Mouse (Mus musculus) layer of hippocampus, adult 9-11 months (tissue): ENCODE measurements around the gene Trem3.

Experiments used
- DNase-seq: peaks from one replicate; pipeline ENCODE4 v3.0.0; 2022

Trem3 gene

DNA sequence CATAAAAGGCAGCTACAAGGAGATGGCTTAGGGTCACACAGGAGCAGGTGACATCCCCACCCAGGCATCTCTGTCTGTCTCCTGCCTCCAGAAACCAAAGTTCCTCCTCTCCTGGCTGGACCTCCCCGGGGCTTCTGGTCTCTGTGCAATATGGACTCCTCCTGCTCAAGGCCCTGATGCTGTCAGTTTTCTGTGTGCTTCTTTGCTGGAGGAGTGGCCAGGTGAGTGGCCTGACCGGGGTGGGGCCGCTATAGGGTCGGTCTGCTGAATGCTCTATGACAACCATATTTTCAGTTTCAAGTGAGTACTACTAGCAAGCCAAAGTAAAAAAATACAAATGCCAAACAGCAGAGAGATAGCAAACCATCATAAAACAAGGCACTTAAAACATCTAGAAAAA is 25.0 kb downstream of the Trem3 start:
- DNase-seq = no peak

DNA sequence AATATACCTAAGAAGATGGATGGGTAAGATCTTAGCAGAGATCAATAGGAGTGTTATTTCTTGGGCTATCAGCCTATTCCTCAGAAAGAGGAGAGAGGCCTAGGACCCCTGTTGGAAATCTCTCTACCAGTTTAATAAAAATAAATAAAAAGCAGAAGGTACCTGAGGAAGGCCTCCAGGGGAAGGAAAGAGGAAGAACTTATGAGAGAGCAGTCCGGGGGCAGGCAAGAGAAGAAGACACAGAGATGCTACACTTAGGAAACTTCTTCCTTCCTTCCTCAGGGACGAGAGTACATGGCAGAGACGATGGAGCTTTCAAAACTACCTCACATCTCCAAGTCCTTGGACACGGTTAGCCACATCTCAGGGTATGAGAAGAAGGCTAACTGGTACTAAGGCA is 26.5 kb downstream of the Trem3 start:
- no peak for DNase-seq

- DNase-seq = peak; percentile 75
Measured at GRCm38 (mm10) chr17:48274885-48275284, 27.3 kb downstream of the Trem3 start.

DNA sequence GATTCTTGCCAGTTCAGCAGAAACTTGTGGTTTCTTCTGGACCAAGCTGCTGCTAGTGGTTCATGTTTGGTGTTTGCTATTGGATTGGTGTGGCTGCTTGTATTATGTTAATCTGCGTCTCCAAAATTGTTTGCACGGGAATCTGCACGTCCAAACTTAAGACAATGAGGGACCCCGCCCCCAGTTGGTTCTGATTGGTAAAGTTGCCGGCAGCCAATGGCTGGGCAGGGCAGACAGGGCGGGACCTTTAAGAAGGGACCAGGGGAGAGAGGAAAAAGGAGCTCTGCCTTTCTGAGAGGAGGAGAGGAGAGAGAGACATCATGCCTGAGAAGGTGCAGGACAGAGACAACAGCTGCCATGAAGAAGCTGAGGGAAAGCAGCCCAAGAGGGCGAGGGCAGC is 28.2 kb downstream of the Trem3 start:
- DNase-seq = no peak

DNA sequence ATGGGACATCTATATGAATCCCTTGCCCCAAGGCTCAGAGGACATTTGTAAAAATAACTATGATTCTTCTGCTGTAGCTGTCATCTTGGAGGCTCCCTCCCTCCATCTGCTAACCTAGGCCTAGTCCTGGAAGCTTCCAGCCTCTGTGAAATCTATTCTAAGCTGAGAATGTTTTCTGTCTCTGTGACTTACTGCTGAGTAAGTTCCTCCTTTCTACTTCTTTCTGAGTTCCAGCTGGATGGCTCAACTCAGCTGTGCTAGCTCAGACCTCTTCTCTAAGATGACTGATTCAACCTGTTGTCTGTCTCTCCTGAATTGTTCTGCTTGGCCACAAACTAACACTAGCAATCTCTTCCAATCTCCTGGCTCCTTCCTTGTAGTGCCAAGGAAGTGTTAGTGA is 30.8 kb downstream of the Trem3 start:
- DNase-seq = no peak

- no peak for DNase-seq
Measured at GRCm38 (mm10) chr17:48279002-48279401, 31.4 kb downstream of the Trem3 start.

GRCm38 (mm10) chr17:48280943-48281738 is 33.6 kb downstream of the Trem3 start:
- DNase-seq = no peak

DNA sequence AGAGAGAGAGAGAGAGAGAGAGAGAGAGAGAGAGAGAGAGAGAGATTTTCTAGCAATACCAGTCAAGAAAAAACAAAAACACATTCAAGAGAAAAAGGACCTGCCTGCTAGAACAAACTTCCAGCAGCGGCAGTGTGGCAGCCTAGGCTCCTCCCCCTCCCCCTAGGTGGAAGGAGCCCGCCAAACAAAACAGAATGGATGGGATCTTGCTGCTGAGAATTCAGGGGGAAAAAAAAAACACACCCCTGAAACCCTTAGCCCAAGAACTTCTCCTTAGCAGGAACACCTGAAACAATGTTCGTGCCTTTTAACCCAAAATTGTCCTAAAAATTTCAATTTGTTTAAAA is 34.1 kb downstream of the Trem3 start:
- no peak for DNase-seq

- DNase-seq = no peak
Measured at GRCm38 (mm10) chr17:48286765-48287164, 39.2 kb downstream of the Trem3 start.

DNA sequence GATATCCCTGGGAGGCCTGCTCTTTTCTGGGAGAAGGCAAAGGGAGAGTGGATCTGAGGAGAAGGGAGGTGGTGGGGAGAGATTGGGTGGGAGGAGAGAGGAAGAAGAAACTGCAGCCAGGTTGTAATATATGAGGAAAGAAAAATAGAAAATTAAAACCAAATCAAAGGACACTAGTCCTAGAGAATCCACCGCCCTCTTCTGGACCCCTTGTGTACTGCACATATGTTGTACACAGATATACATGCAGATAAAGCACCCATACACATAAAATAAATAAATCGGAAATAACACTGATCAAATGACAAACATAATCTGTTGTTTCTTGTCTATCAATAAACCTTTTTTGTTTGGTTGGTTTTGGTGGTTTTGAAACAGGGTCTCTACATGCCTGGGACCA is 39.7 kb downstream of the Trem3 start:
- DNase-seq = no peak

DNA sequence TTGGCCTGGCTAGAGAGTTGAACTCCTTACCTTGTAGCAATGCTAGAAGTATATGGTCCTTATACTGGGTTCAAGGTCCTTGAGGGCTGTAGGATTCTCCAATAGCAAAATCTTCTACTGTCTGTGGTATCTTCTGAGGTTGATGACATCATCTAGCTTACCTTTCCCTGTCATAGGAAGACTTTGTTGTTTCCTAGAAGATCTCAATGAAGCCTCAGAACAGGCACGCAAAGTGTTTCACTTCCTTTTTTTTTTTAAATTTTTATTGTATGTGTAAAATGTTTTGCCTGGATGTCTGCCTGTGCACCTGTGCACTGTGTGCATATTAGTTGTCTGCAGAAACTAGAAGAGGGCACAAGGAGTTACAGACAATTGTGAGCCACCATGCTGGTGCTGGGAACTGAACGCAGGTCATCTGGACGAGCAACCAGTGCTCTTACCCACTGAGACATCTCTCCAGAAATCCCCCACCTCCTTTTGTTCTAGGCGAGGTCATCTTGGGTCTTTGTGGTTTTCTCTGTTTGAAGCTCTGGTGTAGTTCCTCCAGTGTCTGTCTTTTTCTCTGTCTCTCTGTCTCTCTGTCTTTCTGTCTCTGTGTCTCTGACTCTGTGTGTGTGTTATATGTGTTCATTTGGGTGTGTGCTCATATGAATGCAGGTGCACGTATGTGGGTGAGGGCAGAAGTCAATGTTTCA is 46.1 kb downstream of the Trem3 start:
- no peak for DNase-seq

- no peak for DNase-seq
Measured at GRCm38 (mm10) chr17:48299203-48299602, 51.6 kb downstream of the Trem3 start, which contains the start of gene Treml2. Treml2 (plus strand) TSS chr17:48299498.

DNA sequence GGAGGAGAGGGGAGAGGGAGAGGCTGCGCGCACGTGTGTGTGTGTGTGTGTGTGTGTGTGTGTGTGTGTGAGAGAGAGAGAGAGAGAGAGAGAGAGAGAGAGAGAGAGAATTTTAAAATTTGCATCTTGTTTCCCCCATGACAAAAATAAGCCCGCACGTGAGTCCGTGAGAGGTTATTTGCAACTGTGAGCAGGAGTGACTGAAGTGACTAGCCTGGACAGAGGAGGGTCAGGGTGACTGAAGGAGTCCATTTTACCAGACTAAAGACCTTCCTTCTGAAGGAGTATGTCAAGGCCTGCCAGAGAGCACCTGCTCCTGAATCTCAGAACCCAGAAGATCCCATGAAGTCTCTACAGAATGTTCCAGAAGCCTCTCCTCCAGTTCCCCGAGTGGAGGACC is 52.2 kb downstream of the Trem3 start:
- DNase-seq = no peak

DNA sequence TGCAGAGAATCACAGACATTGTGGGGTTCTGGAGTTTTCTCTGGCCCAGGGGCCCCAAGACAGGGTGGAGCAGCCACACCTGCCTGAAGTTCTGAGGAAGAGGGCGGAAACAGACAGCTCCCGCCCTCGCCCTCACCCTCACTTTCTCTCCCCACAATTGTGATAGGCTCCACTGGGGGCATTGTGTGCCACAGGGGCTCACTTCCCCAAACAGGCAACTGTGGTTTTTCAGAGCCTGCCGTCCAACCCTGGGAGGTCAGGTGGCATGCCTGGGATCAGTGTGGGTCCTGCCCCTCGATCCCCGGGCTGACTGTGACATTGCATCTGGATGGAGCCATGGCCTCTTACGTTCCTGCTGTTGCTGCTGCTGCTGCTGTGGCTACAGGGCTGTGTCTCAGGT is 52.6 kb downstream of the Trem3 start:
- peak; percentile 27 for DNase-seq

DNA sequence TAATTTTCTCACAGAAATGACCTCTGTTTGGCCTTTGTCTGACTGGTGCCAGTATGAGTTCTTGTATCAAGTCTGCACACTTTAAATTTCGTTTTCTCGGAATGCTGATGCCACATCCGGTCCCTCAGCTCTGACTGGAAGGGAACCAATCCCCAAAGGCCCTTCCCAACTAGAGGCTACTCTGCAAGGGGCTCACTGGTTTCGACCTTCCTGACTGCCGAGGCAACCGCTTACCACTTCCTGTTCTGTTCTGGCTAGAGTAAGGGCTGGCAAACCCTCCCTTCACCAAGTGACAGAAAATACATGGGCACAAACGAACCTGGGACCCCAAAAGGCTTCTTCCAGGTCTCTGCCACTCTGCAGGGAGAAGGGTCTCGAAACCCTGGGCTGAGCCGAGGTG is 53.3 kb downstream of the Trem3 start:
- DNase-seq = peak; percentile 40

- no peak for DNase-seq
Measured at GRCm38 (mm10) chr17:48301792-48302191, 54.2 kb downstream of the Trem3 start.
